Mouse (Mus musculus) kidney, embryonic 14.5 days (tissue): ENCODE data around the gene Taf3. TPM values are rescaled to one million over a fixed set of nuclear protein-coding genes. Genes with fewer than 3 reads are reported as not detected.

ENCODE experiments used
- ATAC-seq: fragments of 200-750 bp; cut with Nextera tagmentation; 2 replicates; pipeline ENCODE4 v1.8.0; 2017; ENCODE audit warnings: moderate number of reproducible peaks, mild to moderate bottlenecking, moderate TSS enrichment, moderate library complexity; ENCODE audit not compliant: low FRiP score, low TSS enrichment
- H3K27ac ChIP-seq: fragments of 300-500 bp; sonication (generic); 2 replicates; pipeline ENCODE4 v1.5.1; 2014; ENCODE audit warnings: low read depth, mild to moderate bottlenecking, low read length, moderate library complexity, mixed read lengths
- H3K27me3 ChIP-seq: fragments of 300-500 bp; sonication (generic); 2 replicates; pipeline ENCODE4 v1.6.1; 2014; ENCODE audit warnings: mild to moderate bottlenecking, low read length; ENCODE audit not compliant: control insufficient read depth, insufficient read depth
- H3K36me3 ChIP-seq: fragments of 300-500 bp; sonication (generic); 2 replicates; pipeline ENCODE4 v1.6.1; 2014; ENCODE audit warnings: low read length, mixed read lengths; ENCODE audit not compliant: control insufficient read depth, insufficient read depth
- H3K4me1 ChIP-seq: fragments of 300-500 bp; sonication (generic); 2 replicates; pipeline ENCODE4 v1.6.1; 2014; ENCODE audit warnings: low read length, mixed read lengths; ENCODE audit not compliant: control insufficient read depth, insufficient read depth
- H3K4me2 ChIP-seq: fragments of 300-500 bp; sonication (generic); replicated peaks from 2 replicates; pipeline ENCODE4 v1.6.1; 2014; ENCODE audit warnings: low read depth, mild to moderate bottlenecking, low read length
- H3K4me3 ChIP-seq: fragments of 300-500 bp; sonication (generic); 2 replicates; pipeline ENCODE4 v1.5.1; 2014; ENCODE audit warnings: mild to moderate bottlenecking, low read length
- H3K9ac ChIP-seq: fragments of 300-500 bp; sonication (generic); 2 replicates; pipeline ENCODE4 v1.6.1; 2014; ENCODE audit warnings: low read depth, mild to moderate bottlenecking, low read length, moderate library complexity
- H3K9me3 ChIP-seq: fragments of 300-500 bp; sonication (generic); 2 replicates; pipeline ENCODE4 v1.6.1; 2016; ENCODE audit warnings: low read length; ENCODE audit not compliant: control insufficient read depth
- WGBS: fragments of 180-500 bp; shearing (Covaris S2); extraction: QIAGEN DNeasy Blood & Tissue Kit; methylation state at CpG from one replicate; pipeline ENCODE4 v1.1.7; 2014; 5-methylcytosine and 5-hydroxymethylcytosine counted together
- polyA plus RNA-seq: library from polyadenylated mRNA; unstranded; fragments of >200 nt; fragmentation: Nextera tagmentation; extraction: Ambion mirVana; gene quantifications from 2 replicates; pipeline ENCODE4 v1.2.1, GENCODE M21; 2014

Gene Taf3
- polyA plus RNA-seq, 1 experiment from 2014 or later, result 18.5 TPM

DNA sequence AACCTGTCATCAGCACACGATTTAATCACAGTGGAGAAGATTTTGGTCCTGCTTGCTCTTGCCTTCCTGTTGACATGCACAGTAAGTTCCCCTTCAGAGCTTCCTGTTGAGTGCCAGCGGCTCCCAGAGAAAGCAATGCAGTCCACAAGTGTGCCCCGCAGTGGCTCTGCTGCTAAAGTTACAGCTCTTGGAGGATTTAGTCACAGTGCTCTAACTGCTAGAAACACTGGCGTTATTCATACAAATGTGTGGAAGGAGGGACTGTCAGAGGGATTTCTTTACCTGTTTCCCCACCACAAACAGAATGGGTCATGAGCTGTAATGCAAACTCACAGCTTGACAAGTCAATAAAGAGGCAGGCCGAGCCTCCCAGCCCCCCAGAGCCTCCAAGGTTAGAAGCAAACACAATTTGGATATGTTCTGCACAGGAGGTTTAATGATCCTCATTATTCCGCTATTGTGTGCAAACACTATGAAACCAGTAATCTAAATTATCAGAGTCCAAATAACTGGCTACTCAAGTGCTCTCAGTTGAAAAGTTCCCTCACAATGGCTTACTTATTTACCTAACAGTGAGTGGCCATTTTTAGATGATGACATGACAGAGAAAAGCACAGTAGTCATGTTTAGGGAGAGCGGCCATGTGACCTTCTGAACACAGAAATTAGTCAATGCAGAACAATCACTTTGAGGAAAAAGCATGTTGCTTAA, 122.0 kb downstream of the Taf3 start:
- H3K36me3 ChIP-seq, result no peaks in the 10 kb centered on the region; the same call in 1 of the 2 replicates
- ATAC-seq, result no peak
- no peaks in the 10 kb centered on the region for H3K4me1 ChIP-seq
- 0 out of 2 replicates have a peak overlapping the region, but pooled peaks have one; percentile 14 for H3K27ac ChIP-seq
- H3K9me3 ChIP-seq, result no peaks in the 10 kb centered on the region
- H3K4me2 ChIP-seq, result no peak overlapping the region
- no peaks in the 10 kb centered on the region for H3K27me3 ChIP-seq
- H3K9ac ChIP-seq, result no peak overlapping the region
- H3K4me3 ChIP-seq, result no peak overlapping the region
- 50% methylated on average over 7 of the region's 7 CpGs for WGBS

DNA sequence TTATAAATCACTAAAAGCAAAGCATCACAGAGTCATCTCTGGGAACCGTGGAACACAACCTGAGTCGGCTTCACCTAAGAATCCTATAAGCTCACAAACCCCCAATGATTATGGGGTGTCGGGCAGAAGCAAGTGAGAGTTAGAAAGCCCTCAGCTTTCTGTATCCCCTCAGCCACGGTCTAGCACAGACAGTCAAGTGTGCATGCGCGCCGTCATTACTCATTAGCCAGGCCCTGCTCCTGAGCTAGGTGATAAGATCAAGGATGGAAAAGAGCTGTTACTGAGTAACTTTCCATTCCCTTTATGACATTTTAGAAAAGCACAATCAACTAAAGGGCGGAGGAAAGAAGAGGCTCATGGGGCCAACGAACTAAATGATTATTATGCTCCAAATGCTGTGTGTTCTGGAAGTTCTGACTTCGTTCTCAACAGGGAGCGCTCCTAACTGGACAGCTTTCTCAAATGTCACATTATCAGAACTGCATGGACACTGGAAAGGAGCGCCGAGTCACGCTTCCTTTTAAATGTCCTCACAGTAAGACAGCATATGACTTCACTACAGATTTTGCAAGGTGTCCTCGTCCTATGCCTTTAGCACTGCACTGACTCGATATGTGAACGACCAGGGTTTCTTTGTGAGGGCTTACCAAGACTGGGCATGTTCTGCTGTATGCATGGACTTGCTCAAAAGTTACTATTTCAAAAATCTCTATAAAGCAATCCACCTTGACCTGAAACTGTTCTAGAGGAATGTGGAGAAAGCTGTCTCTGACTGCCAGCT, 129.5 kb downstream of the Taf3 start:
- Histone ChIP-seq H3K9me3 (no peaks in the 10 kb centered on the region), H3K36me3 (peaks cover 10% of the 10 kb centered on the region), H3K9ac (no peak overlapping the region), H3K4me3 (no peak overlapping the region), H3K27ac (peak overlapping the region; percentile 75; the same call in 1 of the 2 replicates), H3K4me2 (no peak overlapping the region), H3K4me1 (no peaks in the 10 kb centered on the region), H3K27me3 (no peaks in the 10 kb centered on the region)
- ATAC-seq, result peak; percentile 79; the same call in 1 of the 2 replicates
- 74% methylated on average over 17 of the region's 17 CpGs for WGBS

- Histone ChIP-seq H3K9ac (no peak overlapping the region), H3K9me3 (no peaks in the 10 kb centered on the region), H3K4me1 (no peaks in the 10 kb centered on the region), H3K36me3 (peaks cover 14% of the 10 kb centered on the region), H3K4me3 (no peak overlapping the region), H3K27ac (no peak overlapping the region), H3K27me3 (no peaks in the 10 kb centered on the region), H3K4me2 (no peak overlapping the region)
- 78% methylated on average over 9 of the region's 9 CpGs for WGBS
- no peak for ATAC-seq
These were observed 130.8 kb downstream of the Taf3 start for GRCm38 (mm10) chr2:9917602-9918001.

DNA sequence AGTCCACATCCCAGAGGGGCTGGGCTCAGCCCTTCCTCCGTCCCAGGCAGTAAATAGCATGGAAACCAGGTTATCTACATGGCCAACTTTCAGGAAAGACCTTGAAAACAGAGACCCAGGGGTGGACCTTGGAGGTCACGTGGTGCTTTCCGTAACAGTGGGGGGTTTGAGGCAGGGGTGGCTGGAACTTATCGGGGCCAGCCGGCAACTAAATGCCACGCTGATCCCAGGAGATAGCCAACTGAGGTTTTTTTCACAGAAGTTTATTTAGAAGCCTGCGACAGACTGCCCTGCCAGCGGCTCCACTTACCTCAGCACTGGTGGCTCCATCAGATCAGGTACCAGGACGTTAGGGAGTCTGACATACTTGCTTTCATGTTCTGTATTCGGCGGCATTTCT, 142.4 kb downstream of the Taf3 start:
- no peaks in the 10 kb centered on the region for H3K36me3 ChIP-seq
- no peak for ATAC-seq
- peak overlapping the region; percentile 40 for H3K4me2 ChIP-seq
- no peak overlapping the region for H3K9ac ChIP-seq
- H3K27ac ChIP-seq, result 0 out of 2 replicates have a peak overlapping the region, but pooled peaks have one; percentile 31
- no peaks in the 10 kb centered on the region for H3K9me3 ChIP-seq
- H3K4me3 ChIP-seq, result peak overlapping the region; percentile 18; the same call in 1 of the 2 replicates
- 4% methylated on average over 11 of the region's 11 CpGs for WGBS
- H3K4me1 ChIP-seq, result 0 out of 2 replicates have a peak, but pooled peaks cover 2% of the 10 kb centered on the region
- no peaks in the 10 kb centered on the region for H3K27me3 ChIP-seq

GRCm38 (mm10) chr2:9903854-9904560, 144.4 kb downstream of the Taf3 start:
- 59% methylated on average over 14 of the region's 14 CpGs for WGBS
- Histone ChIP-seq H3K4me1 (0 out of 2 replicates have a peak, but pooled peaks cover 2% of the 10 kb centered on the region), H3K4me3 (no peak overlapping the region)

DNA sequence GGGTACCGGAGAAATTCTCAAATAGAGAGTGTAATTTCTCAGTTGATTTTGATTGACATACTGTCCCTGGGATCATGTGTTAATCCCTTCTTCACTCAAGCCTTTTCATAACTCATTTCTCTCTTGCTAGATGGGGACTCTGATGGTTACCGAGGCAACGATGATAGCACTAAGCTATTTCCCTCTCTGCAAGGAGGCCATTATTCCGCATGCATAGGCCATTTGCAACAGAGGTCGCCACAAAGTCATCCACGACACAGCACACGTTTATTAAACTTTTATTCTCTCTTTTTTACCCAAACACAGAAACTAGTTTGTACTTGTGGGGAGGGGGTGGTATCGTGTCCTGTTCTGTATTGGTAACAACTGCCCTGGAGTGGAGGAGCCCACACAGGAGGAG, 150.6 kb downstream of the Taf3 start:
- 10% methylated on average over 8 of the region's 8 CpGs for WGBS
- H3K27me3 ChIP-seq, result peaks cover 71% of the 10 kb centered on the region
- no peak for ATAC-seq
- H3K4me2 ChIP-seq, result no peak overlapping the region
- H3K9ac ChIP-seq, result no peak overlapping the region
- H3K9me3 ChIP-seq, result no peaks in the 10 kb centered on the region
- H3K36me3 ChIP-seq, result no peaks in the 10 kb centered on the region
- H3K4me3 ChIP-seq, result no peak overlapping the region
- no peak overlapping the region for H3K27ac ChIP-seq
- H3K4me1 ChIP-seq, result peaks cover 8% of the 10 kb centered on the region; the same call in 1 of the 2 replicates

More at GRCm38 (mm10) chr2:9903854-9904560, 144.4 kb downstream of the Taf3 start:
- no peak for ATAC-seq
- no peaks in the 10 kb centered on the region for H3K9me3 ChIP-seq
- H3K4me2 ChIP-seq, result no peak overlapping the region
- H3K27me3 ChIP-seq, result peaks cover 10% of the 10 kb centered on the region; the same call in 1 of the 2 replicates
- no peaks in the 10 kb centered on the region for H3K36me3 ChIP-seq
- H3K9ac ChIP-seq, result no peak overlapping the region
- H3K27ac ChIP-seq, result no peak overlapping the region

GRCm38 (mm10) chr2:9896097-9896770, 152.2 kb downstream of the Taf3 start:
- H3K9ac ChIP-seq, result no peak overlapping the region
- H3K27me3 ChIP-seq, result peaks cover 77% of the 10 kb centered on the region
- H3K36me3 ChIP-seq, result no peaks in the 10 kb centered on the region
- ATAC-seq, result peak; percentile 26; the same call in 1 of the 2 replicates
- peak overlapping the region; percentile 36 for H3K4me2 ChIP-seq
- no peaks in the 10 kb centered on the region for H3K9me3 ChIP-seq
- H3K4me3 ChIP-seq, result peak overlapping the region; percentile 25; the same call in 1 of the 2 replicates
- H3K4me1 ChIP-seq, result peaks cover 8% of the 10 kb centered on the region; the same call in 1 of the 2 replicates
- 2% methylated on average over 22 of the region's 22 CpGs for WGBS
- H3K27ac ChIP-seq, result no peak overlapping the region

GRCm38 (mm10) chr2:9894836-9895593, 153.4 kb downstream of the Taf3 start:
- no peak for ATAC-seq
- 3% methylated on average over 19 of the region's 19 CpGs for WGBS
- Histone ChIP-seq H3K4me2 (no peak overlapping the region), H3K4me1 (peaks cover 8% of the 10 kb centered on the region; the same call in 1 of the 2 replicates), H3K36me3 (no peaks in the 10 kb centered on the region), H3K27me3 (peaks cover 85% of the 10 kb centered on the region), H3K9ac (no peak overlapping the region), H3K9me3 (no peaks in the 10 kb centered on the region), H3K4me3 (no peak overlapping the region), H3K27ac (no peak overlapping the region)
